Mouse (Mus musculus) left cerebral cortex, adult 18-20 months (tissue): ENCODE results near the gene Dlec1. TPM values are rescaled to one million over a fixed set of nuclear protein-coding genes. Genes with fewer than 3 reads are reported as not detected.
A peak's percentile ranks its signal among the peaks of the same experiment; 100 is the strongest.

Source experiments
- DNase-seq, 2 experiments: peaks; one replicate each; pipeline ENCODE4 v3.0.0; 2021 to 2022; ENCODE audit warnings: low spot score in 2 of 2, mixed read lengths in 1 of 2
- total RNA-seq, 2 experiments: library from RNA; stranded (reverse); gene quantifications; 2 replicates each; pipeline ENCODE4 v1.2.3; 2021

Gene Dlec1
- total RNA-seq, 2 experiments from 2014 or later, result 2.8 to 4.0 TPM

GRCm38 (mm10) chr9:119088148-119088801 is 14.0 kb upstream of the Dlec1 start:
- peak; percentile 75 for DNase-seq

GRCm38 (mm10) chr9:119089437-119089836 is 12.8 kb upstream of the Dlec1 start:
- no peak for DNase-seq

DNA sequence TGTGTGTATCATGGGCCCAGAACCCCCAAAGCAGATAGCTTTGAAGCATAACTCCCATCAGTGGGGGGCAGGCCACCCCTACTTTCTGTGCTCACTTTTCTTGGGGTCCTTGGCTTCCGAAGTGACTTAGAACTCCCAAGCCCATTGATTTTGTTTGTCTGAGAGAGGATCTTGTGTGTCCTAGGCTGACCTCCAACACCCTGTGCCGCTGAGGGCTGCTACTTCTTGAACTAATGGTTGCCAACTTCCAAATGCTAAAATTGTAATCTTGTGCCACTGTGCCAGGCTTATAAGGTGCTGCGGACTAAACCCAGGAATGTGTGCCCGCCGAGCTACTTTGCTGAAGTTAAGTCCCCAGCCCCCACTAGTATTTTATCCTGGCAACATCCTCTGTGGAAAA is 11.8 kb upstream of the Dlec1 start:
- DNase-seq, result no peak

GRCm38 (mm10) chr9:119091581-119092310 is 10.5 kb upstream of the Dlec1 start:
- DNase-seq, result no peak

DNA sequence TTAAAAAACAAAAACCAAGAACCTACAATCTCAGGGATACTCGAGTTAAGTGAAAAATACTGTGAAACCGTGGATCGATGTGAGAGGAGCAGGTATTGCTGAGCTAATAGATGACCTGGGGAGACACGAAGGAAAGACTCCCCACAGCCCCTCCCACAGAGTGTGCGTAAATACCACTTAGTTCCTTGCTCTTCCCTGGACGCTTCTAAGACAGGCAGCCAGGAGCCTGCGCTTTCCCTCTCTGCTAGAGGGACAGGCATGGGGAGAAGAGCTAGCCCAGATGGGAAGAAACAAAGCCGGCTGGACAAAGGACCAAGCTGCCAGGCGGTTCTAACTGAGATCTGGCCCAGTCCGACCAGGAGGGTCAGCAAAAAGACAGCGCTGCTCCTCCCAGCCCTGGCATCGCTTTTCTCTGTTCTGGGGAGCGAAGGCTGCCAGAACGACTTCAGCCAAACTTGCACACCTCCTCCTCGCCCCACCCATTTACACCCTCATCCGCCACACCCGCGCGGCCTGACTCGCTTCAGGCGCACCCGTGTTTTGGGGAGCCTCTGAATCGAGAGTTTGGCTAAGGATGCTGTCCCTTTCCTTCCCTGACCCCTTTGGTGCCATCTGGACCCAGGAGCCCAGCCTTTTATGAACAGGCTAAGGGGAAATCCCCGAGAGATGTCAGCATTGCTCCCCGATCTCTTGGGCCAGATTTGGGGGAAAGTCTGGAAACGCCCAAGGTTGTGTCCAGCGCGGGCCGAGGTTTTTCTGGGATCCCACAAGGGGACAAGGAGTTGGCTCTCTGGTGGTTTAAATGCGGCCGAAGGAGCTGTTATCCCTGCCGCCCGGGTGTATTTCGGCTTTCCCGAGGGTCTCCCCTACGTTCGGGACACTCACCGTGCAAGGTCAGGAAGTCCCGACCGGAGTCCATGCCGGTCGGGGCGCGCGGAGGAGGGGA is 9.5 kb upstream of the Dlec1 start:
- DNase-seq, result peak; percentile 61 to 70

GRCm38 (mm10) chr9:119093419-119094295 is 8.6 kb upstream of the Dlec1 start, which contains the start of gene Plcd1:
Gene Plcd1, minus strand, starts transcription at chr9:119093502.
- DNase-seq, result peak; percentile 78 to 86

DNA sequence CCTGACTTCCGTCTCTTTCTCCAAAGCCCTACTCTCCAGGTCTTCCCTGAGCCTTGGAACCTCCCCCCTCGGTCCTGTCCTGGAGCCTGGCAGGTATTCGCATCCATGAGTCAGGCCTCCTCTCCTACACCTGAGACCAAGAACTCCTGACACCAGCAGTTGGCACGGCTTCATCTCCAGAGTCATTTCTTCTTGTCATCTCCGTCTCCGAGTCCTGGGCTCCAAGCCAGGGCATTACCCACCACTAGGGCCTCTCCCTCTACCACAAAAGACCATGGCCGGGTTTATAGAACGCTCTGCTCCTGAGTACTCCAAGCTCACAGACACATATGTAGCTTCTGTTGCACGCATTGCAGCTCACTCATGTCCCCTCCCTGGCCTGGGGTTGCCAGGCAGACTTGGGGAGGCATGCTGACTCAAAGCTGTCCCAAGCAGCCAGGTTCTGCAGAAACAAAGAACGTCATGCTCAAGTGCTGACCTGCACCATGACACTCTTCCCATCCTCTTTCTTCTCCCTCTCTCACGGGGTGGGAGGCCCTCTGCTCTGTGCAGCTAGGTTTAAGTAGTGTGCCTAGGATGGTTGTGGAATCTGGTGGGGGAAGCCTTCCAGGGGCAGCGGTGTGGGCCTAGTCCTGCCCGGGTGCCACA is 7.7 kb upstream of the Dlec1 start:
- no peak for DNase-seq

- peak; percentile 33 to 67 for DNase-seq
These were observed 1.9 kb upstream of the Dlec1 start for GRCm38 (mm10) chr9:119100177-119100898.

GRCm38 (mm10) chr9:119102783-119103113 is 470 bp downstream of the Dlec1 start:
- no peak for DNase-seq

GRCm38 (mm10) chr9:119107566-119107965 is 5.3 kb downstream of the Dlec1 start:
- peak in 1 of 2 experiments; percentile 32 for DNase-seq

GRCm38 (mm10) chr9:119109685-119110353 is 7.5 kb downstream of the Dlec1 start:
- DNase-seq, result no peak

DNA sequence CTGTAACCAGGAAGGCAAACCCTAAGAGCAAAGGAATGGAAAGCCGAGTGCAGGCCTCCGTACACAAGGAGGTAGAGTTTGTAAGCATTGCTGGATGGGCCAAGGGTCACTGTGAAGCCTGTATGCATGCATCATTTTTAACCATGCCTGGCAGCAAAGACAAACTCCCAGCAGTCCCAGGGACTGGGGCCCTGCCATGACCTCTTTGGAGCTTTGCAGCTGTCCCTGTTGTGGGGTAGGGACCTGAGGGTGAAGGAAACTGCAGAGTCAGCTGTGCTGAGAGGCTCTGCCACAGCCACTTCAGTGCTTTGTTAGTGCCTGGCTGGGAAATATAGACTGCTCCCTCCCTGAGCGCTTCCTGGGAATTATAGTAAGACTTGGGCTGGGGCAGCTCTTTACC is 8.4 kb downstream of the Dlec1 start:
- DNase-seq, result no peak

DNA sequence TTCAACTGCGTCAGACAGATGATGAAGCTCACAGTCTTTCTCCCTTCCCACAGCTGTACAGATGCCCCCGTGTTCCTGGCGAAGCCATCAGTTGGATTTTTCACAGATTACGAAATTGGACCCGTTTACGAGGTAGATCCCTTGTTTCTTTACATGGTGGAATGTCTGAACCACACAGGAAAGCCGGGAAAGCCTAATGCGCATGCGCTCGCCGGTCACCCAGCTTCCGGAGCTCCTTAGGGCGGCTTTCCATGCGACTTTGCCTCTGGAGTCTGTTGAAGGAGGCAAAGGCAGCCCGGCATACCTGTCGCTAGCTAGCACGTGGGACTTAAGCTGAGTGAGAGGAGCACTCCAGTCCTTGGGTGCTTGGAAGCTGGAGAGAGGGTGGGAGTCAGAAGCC is 12.6 kb downstream of the Dlec1 start:
- no peak for DNase-seq

DNA sequence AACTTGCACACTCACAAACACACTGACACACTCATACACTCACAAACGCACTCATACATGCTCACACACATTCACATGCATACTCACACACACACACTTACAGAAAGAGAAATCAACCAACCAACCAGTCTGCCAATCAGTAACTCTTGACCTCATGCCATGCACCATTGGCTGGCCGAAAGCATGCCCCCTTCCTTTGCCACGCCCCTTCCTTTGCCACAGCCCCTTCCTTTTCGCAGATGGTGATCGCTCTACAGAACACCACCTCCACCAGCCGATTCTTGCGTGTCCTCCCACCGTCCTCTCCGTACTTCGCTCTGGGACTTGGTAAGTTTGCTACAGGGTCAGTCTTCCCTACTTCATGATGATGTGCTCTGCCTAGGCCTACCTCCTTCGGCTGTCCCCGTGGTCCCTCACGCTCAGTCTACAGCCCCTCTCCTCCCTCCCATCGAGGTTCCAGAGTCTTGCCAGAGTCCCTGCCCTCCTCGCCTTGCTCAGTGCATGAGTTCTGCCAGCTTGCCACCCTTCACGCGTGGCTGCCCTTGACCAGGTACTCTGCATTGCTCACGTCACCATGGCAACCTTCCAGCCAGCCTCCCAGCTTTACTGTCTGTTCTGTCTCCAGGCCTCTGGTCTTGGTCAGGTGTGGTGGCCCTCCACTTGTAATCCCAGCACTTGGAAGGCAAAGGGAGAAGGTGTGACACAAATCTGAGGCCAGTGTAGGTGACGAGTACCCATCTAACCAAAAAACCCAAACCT is 17.3 kb downstream of the Dlec1 start:
- DNase-seq, result no peak

DNA sequence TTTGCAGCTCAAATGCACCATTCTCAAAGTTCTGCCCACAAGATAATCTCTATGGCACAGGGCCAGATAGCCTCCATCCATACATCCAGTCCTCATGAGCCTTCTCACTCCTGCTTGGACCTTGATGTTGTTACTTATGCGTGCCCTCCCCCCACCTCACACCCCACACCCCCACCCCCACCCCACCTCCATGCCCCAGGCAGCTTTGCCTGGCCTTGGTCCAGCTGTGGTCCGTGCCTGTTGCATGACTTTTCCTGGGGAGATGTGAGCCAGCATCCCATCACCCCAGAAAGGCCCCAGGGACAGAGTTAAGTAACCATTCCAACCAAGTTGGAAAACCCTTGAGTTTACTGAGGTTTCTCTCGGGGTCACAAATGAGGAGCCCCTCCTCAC is 17.9 kb downstream of the Dlec1 start:
- DNase-seq, result no peak

DNA sequence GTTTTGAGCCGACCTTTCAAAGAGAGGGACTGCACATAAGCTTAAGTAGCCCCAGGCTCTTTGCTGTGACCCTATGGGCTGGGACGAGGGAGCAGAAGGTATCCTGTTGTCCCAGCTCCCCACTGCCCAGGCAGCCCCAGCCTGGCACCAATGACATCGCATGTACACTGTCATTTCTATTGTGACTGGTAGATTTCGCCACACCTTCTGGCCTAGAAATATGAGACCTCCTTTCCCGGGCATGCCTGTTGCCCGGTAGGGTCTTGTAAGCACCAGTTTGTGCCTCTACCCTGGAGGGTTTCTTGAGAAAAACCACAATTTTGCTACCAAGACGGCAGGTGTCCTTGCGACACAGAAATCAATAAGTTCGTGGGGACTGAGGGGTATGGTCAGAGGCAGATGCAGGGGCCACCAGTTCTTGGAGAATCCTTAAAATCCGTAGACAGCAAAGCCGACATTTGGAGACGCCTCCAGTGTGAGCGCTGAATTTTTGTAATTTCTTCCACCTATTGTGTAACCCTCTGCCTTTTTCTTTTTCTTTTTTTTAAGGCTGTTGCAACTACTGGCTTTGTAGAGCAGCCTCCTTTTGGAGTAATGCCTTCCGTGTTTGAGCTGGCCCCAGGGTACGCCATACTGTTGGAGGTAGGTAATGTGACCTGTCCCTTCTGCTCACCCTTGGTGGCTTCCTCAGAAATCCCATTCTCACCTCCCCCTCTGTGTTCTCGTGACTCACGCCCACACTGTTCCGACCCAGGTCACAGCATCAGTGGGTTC is 20.5 kb downstream of the Dlec1 start:
- no peak for DNase-seq

GRCm38 (mm10) chr9:119128436-119129181 is 26.3 kb downstream of the Dlec1 start:
- no peak for DNase-seq
